Mouse (Mus musculus) heart, adult 2 months (tissue): ENCODE data around the gene Mvb12b. TPM values are rescaled to one million over a fixed set of nuclear protein-coding genes. Genes with fewer than 3 reads are reported as not detected.

Source experiments
- DNase-seq, 2 experiments: peaks; one replicate each; pipeline ENCODE4 v3.0.0; 2021
- H3K27ac ChIP-seq: fragments of 200-600 bp; 2 replicates; pipeline ENCODE4 v1.8.1; 2022
- H3K27me3 ChIP-seq: fragments of 200-500 bp; 2 replicates; pipeline ENCODE4 v1.6.1; 2012; ENCODE audit warnings: mild to moderate bottlenecking, low read length, inconsistent platforms, mixed read lengths; ENCODE audit not compliant: control insufficient read depth, insufficient read depth
- H3K36me3 ChIP-seq: fragments of 200-500 bp; 2 replicates; pipeline ENCODE4 v1.6.1; 2012; ENCODE audit warnings: low read length, inconsistent platforms; ENCODE audit not compliant: control insufficient read depth, insufficient read depth
- H3K4me1 ChIP-seq: fragments of 200-500 bp; 2 replicates; pipeline ENCODE4 v1.6.1; 2011; ENCODE audit warnings: low read length; ENCODE audit not compliant: control insufficient read depth, insufficient read depth
- H3K4me3 ChIP-seq: fragments of 200-600 bp; 2 replicates; pipeline ENCODE4 v1.8.1; 2022
- H3K79me2 ChIP-seq: fragments of 200-500 bp; replicated peaks from 2 replicates; pipeline ENCODE4 v1.6.1; 2012; ENCODE audit warnings: mild to moderate bottlenecking, inconsistent platforms, low read length, moderate library complexity, mixed read lengths; ENCODE audit not compliant: control insufficient read depth, insufficient read depth
- H3K9ac ChIP-seq: fragments of 200-500 bp; 2 replicates; pipeline ENCODE4 v1.6.1; 2012; ENCODE audit warnings: low read depth, mild to moderate bottlenecking, control low read depth, inconsistent platforms, low read length, mixed read lengths
- CTCF ChIP-seq: fragments of 200-600 bp; IDR thresholded peaks from 2 replicates; pipeline ENCODE4 v1.8.1; 2022; ENCODE audit warnings: antibody characterized with exemption, mild to moderate bottlenecking, moderate library complexity
- EP300 ChIP-seq: fragments of 200-500 bp; IDR thresholded peaks from 2 replicates; pipeline ENCODE4 v1.6.1; 2011; ENCODE audit warnings: low read depth, low read length, control low read depth; ENCODE audit not compliant: insufficient read depth
- POLR2A ChIP-seq: fragments of 200-500 bp; IDR thresholded peaks from 2 replicates; pipeline ENCODE4 v1.6.1; 2011; ENCODE audit warnings: mild to moderate bottlenecking, low read depth, low read length, control low read depth; ENCODE audit not compliant: insufficient read depth
- WGBS: fragments of 180-500 bp; shearing (Covaris S2); methylation state at CpG from one replicate; pipeline ENCODE4 v1.1.7; 2018; 5-methylcytosine and 5-hydroxymethylcytosine counted together
- intact Hi-C: fragments of 180-260 bp; cut with DNase I; formaldehyde crosslinking; loops from one replicate; pipeline ENCODE4 v1.15.1; 2025
- polyA plus RNA-seq: library from polyadenylated mRNA; depleted of rRNA; stranded (reverse); fragments of >200 nt; gene quantifications from 2 replicates; pipeline ENCODE4 v1.2.3, GENCODE M21; 2012
- total RNA-seq, 2 experiments: library from RNA; stranded (reverse); gene quantifications; 2 replicates each; pipeline ENCODE4 v1.2.3; 2021

Mvb12b gene
- total and polyA plus RNA-seq, 3 experiments, result 17.8 to 21.6 (median 20.4) TPM

- Histone ChIP-seq H3K9ac (no peak overlapping the region), H3K36me3 (no peaks in the 10 kb centered on the region), H3K4me3 (no peak overlapping the region), H3K27me3 (no peaks in the 10 kb centered on the region), H3K27ac (no peak overlapping the region), H3K4me1 (no peaks in the 10 kb centered on the region), H3K79me2 (no peaks in the 10 kb centered on the region)
- no peak for DNase-seq
- intact Hi-C loops, result loop anchor here (5.0 kb wide), 2 partner anchors 152 to 817 kb away; no protein-coding TSS in a partner anchor
- TF ChIP-seq EP300 (no peak), POLR2A (no peak), CTCF (no peak)
- 97% methylated on average over 3 of the region's 3 CpGs for WGBS
These were observed 67.3 kb downstream of the Mvb12b start for GRCm38 (mm10) chr2:33820450-33820849.

- H3K36me3 ChIP-seq, result no peaks in the 10 kb centered on the region
- H3K79me2 ChIP-seq, result no peaks in the 10 kb centered on the region
- no peak overlapping the region for H3K27ac ChIP-seq
- H3K27me3 ChIP-seq, result no peaks in the 10 kb centered on the region
- H3K9ac ChIP-seq, result no peak overlapping the region
- H3K4me1 ChIP-seq, result no peaks in the 10 kb centered on the region
- TF ChIP-seq POLR2A, result no peak
- intact Hi-C loops, result loop anchor here (5.0 kb wide), 2 partner anchors 152 to 817 kb away; no protein-coding TSS in a partner anchor
- no peak overlapping the region for H3K4me3 ChIP-seq
- WGBS, result 95% methylated on average over 5 of the region's 5 CpGs
- DNase-seq, result no peak
These were observed 67.7 kb downstream of the Mvb12b start for GRCm38 (mm10) chr2:33820037-33820436.

- WGBS, result 96% methylated on average over 2 of the region's 2 CpGs
- no peak overlapping the region for H3K27ac ChIP-seq
- intact Hi-C loops, result no loop called here
These were observed 69.4 kb downstream of the Mvb12b start for GRCm38 (mm10) chr2:33818385-33818784.

GRCm38 (mm10) chr2:33817663-33818346 is 69.9 kb downstream of the Mvb12b start:
- Histone ChIP-seq H3K27ac (no peak overlapping the region), H3K4me3 (no peak overlapping the region), H3K36me3 (no peaks in the 10 kb centered on the region), H3K4me1 (no peaks in the 10 kb centered on the region), H3K9ac (no peak overlapping the region), H3K79me2 (no peaks in the 10 kb centered on the region), H3K27me3 (no peaks in the 10 kb centered on the region)
- intact Hi-C loops, result no loop called here
- no peak for DNase-seq
- 77% methylated on average over 9 of the region's 9 CpGs for WGBS
- TF ChIP-seq EP300, result no peak

More at GRCm38 (mm10) chr2:33818385-33818784, 69.4 kb downstream of the Mvb12b start:
- Histone ChIP-seq H3K4me1 (no peaks in the 10 kb centered on the region), H3K4me3 (no peak overlapping the region), H3K79me2 (no peaks in the 10 kb centered on the region), H3K36me3 (no peaks in the 10 kb centered on the region), H3K27me3 (no peaks in the 10 kb centered on the region), H3K9ac (no peak overlapping the region)
- DNase-seq, result no peak
- TF ChIP-seq CTCF (no peak), POLR2A (no peak), EP300 (no peak)

DNA sequence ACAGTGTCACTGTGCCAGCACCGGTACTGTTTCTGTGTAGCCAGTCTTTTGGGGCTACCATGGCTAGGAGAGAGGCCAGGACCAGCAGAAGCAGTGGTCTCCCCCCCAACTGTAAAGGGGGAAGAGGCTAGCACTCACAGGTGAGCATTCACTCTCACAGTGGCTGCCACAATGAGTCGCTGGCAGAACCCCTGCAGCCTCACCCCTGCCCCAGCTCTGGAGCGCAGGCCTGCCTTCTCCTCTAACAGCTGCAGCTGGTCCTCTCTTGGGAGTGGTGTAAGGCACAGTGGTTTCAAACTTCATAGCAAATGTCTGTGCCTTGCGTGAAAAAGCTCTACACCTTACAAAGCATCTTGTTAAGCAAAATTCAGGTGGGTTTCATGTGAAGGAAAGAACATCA is 70.7 kb downstream of the Mvb12b start:
- 90% methylated on average over 4 of the region's 4 CpGs for WGBS
- Histone ChIP-seq H3K79me2 (no peaks in the 10 kb centered on the region), H3K27me3 (no peaks in the 10 kb centered on the region), H3K27ac (no peak overlapping the region), H3K36me3 (no peaks in the 10 kb centered on the region), H3K4me1 (no peaks in the 10 kb centered on the region), H3K4me3 (no peak overlapping the region), H3K9ac (no peak overlapping the region)
- TF ChIP-seq POLR2A (no peak), CTCF (no peak), EP300 (no peak)
- intact Hi-C loops, result no loop called here
- no peak for DNase-seq

DNA sequence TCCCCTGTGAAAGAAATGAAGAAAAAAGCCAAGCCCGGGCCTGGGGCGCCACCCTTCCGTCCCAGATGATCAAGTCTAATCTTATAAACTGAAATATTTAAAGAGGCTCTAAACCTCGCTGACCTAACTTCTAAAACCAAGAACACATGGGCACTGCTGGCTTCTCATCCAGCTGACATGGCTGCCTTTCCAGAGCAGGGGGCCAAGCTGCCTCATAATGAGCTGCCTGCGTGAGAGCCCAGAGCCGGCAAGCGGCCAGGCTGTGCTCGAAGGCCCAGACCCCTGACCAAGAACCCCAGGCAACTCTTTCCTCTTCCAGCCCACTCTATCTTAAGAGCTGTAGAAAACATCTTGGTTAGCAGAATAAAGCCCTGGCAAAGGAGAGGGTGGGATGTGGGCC is 73.2 kb downstream of the Mvb12b start:
- Histone ChIP-seq H3K27ac (no peak overlapping the region), H3K4me3 (no peak overlapping the region), H3K79me2 (no peaks in the 10 kb centered on the region), H3K27me3 (no peaks in the 10 kb centered on the region), H3K4me1 (no peaks in the 10 kb centered on the region), H3K36me3 (no peaks in the 10 kb centered on the region), H3K9ac (no peak overlapping the region)
- no peak for DNase-seq
- TF ChIP-seq POLR2A, result no peak
- TF ChIP-seq EP300, result no peak
- no peak for TF ChIP-seq CTCF
- WGBS, result 86% methylated on average over 8 of the region's 8 CpGs
- intact Hi-C loops, result no loop called here
